Mouse (Mus musculus): ENCODE data around the gene C1qa.

GRCm38 (mm10) chr4:136896461-136896860 lies 2.1 kb downstream of the C1qa start:
- TF ChIP-seq CTCF (IDR thresholded peaks at IDR 0.05; ENCODE audit: low read depth, low read length) (no peak), POLR2A (IDR thresholded peaks at IDR 0.05; ENCODE audit: borderline replicate concordance, low read depth, low read length) (no peak)

All from bone marrow macrophage, adult 2 months (primary cell).